Mouse (Mus musculus): ENCODE measurements around the gene Eepd1. TPM values are rescaled to one million over a fixed set of nuclear protein-coding genes. Genes with fewer than 3 reads are reported as not detected.

The Eepd1 gene
- polyA plus RNA-seq, 1 experiment from 2014 or later = 26.1 TPM

DNA sequence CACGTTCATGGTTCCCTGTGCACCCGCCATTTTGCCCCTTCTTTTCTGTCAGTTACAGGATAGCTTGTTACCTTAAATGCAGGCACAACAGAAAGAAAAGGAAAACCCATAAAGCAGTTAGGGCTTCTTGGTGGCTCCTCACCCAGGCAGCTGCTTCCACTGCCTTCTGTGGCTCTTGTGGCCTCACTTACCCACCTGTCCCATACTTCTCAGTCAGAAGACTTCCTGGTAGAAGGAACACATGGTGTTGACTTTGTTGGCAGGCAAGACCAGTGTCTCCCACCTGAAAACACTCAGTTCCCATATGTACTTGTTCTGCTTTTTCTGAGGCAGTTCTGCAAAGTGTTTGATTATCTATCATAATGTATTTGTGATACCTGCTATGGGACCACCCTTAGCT, 40.5 kb downstream of the Eepd1 start:
- Histone ChIP-seq H3K36me3 (ENCODE audit: control insufficient read depth, insufficient read depth) (no peaks in the 10 kb centered on the region), H3K4me1 (replicated peaks; ENCODE audit: control insufficient read depth, insufficient read depth, low read length) (no peaks in the 10 kb centered on the region), H3K9me3 (ENCODE audit: control insufficient read depth) (no peaks in the 10 kb centered on the region), H3K27ac (ENCODE audit: low read depth, low read length) (no peak overlapping the region), H3K9ac (ENCODE audit: low read depth, low read length) (no peak overlapping the region), H3K27me3 (replicated peaks; ENCODE audit: control insufficient read depth, insufficient read depth, low read length) (no peaks in the 10 kb centered on the region), H3K4me3 (ENCODE audit: low read depth, low read length) (no peak overlapping the region), H3K4me2 (replicated peaks; ENCODE audit: low read depth) (no peak overlapping the region)
- 89% methylated on average over 2 of the region's 2 CpGs for WGBS
- ATAC-seq = no peak
- no peak for TF ChIP-seq CTCF (IDR thresholded peaks at IDR 0.05; ENCODE audit: low read depth)

DNA sequence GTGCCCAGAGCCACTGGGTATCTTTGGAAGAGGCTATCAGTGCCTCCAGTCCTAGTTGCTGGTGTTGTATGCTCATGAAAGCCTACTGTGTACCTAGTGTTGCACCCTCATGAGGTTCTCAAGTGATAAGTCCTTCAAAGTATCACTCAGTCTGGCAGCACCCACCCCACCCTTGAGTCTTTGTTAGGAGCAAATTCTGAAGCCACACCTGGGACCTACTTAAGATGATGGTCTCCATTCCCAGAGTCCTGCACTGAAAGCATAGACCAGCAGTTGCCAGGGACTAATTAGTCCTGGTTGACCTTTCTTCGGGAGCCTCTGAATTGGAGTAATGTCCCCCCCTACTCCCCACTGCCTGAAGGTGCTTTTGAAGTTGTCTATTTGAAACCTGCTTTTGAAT, 45.2 kb downstream of the Eepd1 start:
- Histone ChIP-seq H3K27me3 (replicated peaks; ENCODE audit: control insufficient read depth, insufficient read depth, low read length) (no peaks in the 10 kb centered on the region), H3K27ac (ENCODE audit: low read depth, low read length) (no peak overlapping the region), H3K4me1 (replicated peaks; ENCODE audit: control insufficient read depth, insufficient read depth, low read length) (no peaks in the 10 kb centered on the region), H3K36me3 (ENCODE audit: control insufficient read depth, insufficient read depth) (no peaks in the 10 kb centered on the region), H3K9me3 (ENCODE audit: control insufficient read depth) (no peaks in the 10 kb centered on the region), H3K9ac (ENCODE audit: low read depth, low read length) (no peak overlapping the region), H3K4me3 (ENCODE audit: low read depth, low read length) (no peak overlapping the region), H3K4me2 (replicated peaks; ENCODE audit: low read depth) (no peak overlapping the region)
- TF ChIP-seq CTCF (IDR thresholded peaks at IDR 0.05; ENCODE audit: low read depth) = no peak
- WGBS = 56% methylated on average over 1 of the region's 1 CpGs
- no peak for ATAC-seq

DNA sequence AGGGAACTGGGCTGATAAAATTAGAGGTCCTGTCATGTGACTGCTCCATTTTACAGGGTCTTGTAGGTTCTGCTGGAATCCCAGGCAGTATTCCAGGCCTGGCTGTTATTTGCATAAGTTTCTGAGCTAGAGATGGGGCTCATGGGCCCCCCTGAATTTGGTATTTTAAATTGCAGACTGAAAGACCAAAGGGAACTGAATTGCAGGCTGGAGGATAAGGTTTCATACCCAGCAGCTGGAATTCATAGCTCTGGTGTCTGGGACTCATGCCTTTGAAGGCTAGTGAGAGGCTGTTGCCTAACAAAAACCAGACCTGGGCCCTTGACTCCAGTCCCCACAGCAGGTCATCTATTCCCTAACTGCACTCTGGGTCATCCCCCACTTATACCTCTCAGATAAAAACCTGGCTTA, 45.6 kb downstream of the Eepd1 start:
- Histone ChIP-seq H3K4me2 (replicated peaks; ENCODE audit: low read depth) (no peak overlapping the region), H3K9ac (ENCODE audit: low read depth, low read length) (no peak overlapping the region), H3K4me1 (replicated peaks; ENCODE audit: control insufficient read depth, insufficient read depth, low read length) (no peaks in the 10 kb centered on the region), H3K27ac (ENCODE audit: low read depth, low read length) (no peak overlapping the region), H3K4me3 (ENCODE audit: low read depth, low read length) (no peak overlapping the region), H3K9me3 (ENCODE audit: control insufficient read depth) (no peaks in the 10 kb centered on the region), H3K36me3 (ENCODE audit: control insufficient read depth, insufficient read depth) (no peaks in the 10 kb centered on the region), H3K27me3 (replicated peaks; ENCODE audit: control insufficient read depth, insufficient read depth, low read length) (no peaks in the 10 kb centered on the region)
- ATAC-seq = no peak
- no peak for TF ChIP-seq CTCF (IDR thresholded peaks at IDR 0.05; ENCODE audit: low read depth)

DNA sequence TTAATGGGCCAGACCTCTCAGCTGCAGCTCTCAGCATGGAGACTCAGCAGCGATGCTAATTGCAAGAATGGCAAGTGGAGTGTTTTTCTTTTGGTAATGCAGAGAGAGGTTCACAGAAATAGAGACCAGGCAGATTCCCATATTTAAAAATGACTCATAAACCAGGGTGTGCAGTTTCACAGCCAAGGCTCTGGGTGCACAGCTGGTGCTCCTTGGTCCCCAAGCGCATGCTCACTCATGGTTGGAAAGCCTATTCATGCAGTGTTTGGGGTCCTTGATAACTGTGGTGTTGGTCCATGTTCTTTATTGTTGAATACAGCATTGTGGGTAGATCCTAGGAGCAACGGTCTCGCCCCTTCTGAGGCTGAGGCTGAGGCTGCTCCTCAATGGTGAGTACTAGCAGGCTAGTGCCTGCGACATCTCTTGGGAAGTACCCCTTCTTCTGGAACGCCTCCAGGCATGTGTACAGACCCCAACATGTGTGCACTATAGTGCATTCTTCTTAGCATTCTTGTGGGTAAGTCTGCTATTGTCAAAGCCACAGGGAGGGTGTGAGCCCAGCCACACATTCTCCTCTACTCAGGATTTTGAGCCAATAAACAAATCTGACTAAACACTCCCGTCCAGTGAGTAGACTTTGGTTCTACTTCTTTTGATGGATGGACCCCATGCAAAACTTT, 46.2 kb downstream of the Eepd1 start:
- Histone ChIP-seq H3K36me3 (ENCODE audit: control insufficient read depth, insufficient read depth) (no peaks in the 10 kb centered on the region), H3K4me1 (replicated peaks; ENCODE audit: control insufficient read depth, insufficient read depth, low read length) (no peaks in the 10 kb centered on the region), H3K27me3 (replicated peaks; ENCODE audit: control insufficient read depth, insufficient read depth, low read length) (no peaks in the 10 kb centered on the region), H3K27ac (ENCODE audit: low read depth, low read length) (no peak overlapping the region), H3K4me2 (replicated peaks; ENCODE audit: low read depth) (no peak overlapping the region), H3K9me3 (ENCODE audit: control insufficient read depth) (no peaks in the 10 kb centered on the region), H3K9ac (ENCODE audit: low read depth, low read length) (no peak overlapping the region), H3K4me3 (ENCODE audit: low read depth, low read length) (no peak overlapping the region)
- WGBS = 67% methylated on average over 7 of the region's 7 CpGs
- TF ChIP-seq CTCF (IDR thresholded peaks at IDR 0.05; ENCODE audit: low read depth) = no peak
- no peak for ATAC-seq

DNA sequence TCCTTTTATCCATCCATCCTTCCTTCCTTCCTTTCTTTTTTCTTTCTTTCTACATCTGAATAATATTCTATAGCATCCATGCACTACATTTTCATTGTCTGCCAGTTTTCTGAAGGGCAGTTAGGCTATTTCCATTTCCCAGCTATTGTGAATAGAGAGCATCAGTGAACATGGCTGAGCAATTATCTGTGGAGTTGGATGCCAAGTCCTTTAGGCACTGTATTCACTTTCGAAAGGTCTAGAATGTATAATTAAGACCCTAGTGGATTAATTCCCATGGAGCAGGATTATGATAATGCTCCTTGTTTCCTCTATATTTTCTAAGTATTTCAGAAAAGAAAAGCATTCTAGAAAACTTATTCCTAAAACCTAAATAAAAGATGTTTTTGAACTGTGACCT, 50.3 kb downstream of the Eepd1 start:
- TF ChIP-seq CTCF (IDR thresholded peaks at IDR 0.05; ENCODE audit: low read depth) = no peak
- WGBS = 96% methylated on average over 1 of the region's 1 CpGs

DNA sequence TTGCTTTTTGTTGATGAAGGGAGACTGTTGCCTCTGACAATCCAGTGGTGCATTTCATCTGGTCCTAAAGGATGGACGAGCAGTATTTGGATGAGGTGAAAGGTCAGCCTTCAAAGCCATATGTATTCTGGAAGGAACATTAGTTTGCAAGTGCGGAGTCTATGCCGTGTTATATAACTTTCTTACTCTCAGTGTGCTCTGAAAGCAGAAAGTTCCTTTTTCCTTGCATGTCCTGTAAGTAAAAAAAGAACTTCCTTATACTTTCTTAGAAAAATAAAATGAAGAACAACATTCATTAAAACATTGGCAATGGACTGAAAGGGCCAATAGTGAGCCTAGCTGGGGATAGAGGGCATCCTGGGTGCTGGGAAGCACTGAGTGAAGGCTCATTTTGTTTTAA, 50.8 kb downstream of the Eepd1 start:
- H3K4me1 ChIP-seq (replicated peaks; ENCODE audit: control insufficient read depth, insufficient read depth, low read length) = no peaks in the 10 kb centered on the region
- H3K27me3 ChIP-seq (replicated peaks; ENCODE audit: control insufficient read depth, insufficient read depth, low read length) = no peaks in the 10 kb centered on the region
- H3K9me3 ChIP-seq (ENCODE audit: control insufficient read depth) = no peaks in the 10 kb centered on the region
- H3K4me2 ChIP-seq (replicated peaks; ENCODE audit: low read depth) = no peak overlapping the region
- H3K9ac ChIP-seq (ENCODE audit: low read depth, low read length) = no peak overlapping the region
- H3K36me3 ChIP-seq (ENCODE audit: control insufficient read depth, insufficient read depth) = no peaks in the 10 kb centered on the region
- H3K27ac ChIP-seq (ENCODE audit: low read depth, low read length) = no peak overlapping the region
- TF ChIP-seq CTCF (IDR thresholded peaks at IDR 0.05; ENCODE audit: low read depth) = no peak
- ATAC-seq = no peak
- H3K4me3 ChIP-seq (ENCODE audit: low read depth, low read length) = no peak overlapping the region
- 69% methylated on average over 3 of the region's 3 CpGs for WGBS

More for the DNA sequence above, 50.3 kb downstream of the Eepd1 start:
- Histone ChIP-seq H3K27ac (ENCODE audit: low read depth, low read length) (no peak overlapping the region), H3K9me3 (ENCODE audit: control insufficient read depth) (no peaks in the 10 kb centered on the region), H3K36me3 (ENCODE audit: control insufficient read depth, insufficient read depth) (no peaks in the 10 kb centered on the region), H3K4me1 (replicated peaks; ENCODE audit: control insufficient read depth, insufficient read depth, low read length) (no peaks in the 10 kb centered on the region), H3K4me2 (replicated peaks; ENCODE audit: low read depth) (no peak overlapping the region), H3K9ac (ENCODE audit: low read depth, low read length) (no peak overlapping the region), H3K4me3 (ENCODE audit: low read depth, low read length) (no peak overlapping the region), H3K27me3 (replicated peaks; ENCODE audit: control insufficient read depth, insufficient read depth, low read length) (no peaks in the 10 kb centered on the region)
- no peak for ATAC-seq

DNA sequence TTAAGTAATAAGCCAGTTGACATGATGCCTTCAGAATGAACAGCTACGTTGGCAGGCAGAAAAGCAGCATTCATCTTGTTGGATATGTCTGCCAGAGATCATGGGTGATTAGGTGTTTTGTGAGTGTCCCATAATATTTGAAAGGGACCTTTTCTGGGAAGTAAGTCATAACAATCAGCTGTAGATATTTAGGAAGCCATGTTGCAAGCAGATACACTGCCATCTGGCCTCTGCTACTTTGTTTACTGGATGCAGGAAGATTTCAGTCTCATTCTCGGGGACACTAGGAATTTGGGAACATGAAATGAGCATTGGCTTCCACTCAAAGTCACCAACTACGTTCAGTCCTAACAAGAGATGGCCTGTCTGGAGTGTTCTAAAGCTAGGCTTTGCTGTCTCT, 54.1 kb downstream of the Eepd1 start:
- ATAC-seq = no peak
- no peaks in the 10 kb centered on the region for H3K9me3 ChIP-seq (ENCODE audit: control insufficient read depth)
- H3K9ac ChIP-seq (ENCODE audit: low read depth, low read length) = no peak overlapping the region
- TF ChIP-seq CTCF (IDR thresholded peaks at IDR 0.05; ENCODE audit: low read depth) = no peak
- H3K27me3 ChIP-seq (replicated peaks; ENCODE audit: control insufficient read depth, insufficient read depth, low read length) = no peaks in the 10 kb centered on the region
- 78% methylated on average over 3 of the region's 3 CpGs for WGBS
- no peak overlapping the region for H3K4me2 ChIP-seq (replicated peaks; ENCODE audit: low read depth)
- H3K27ac ChIP-seq (ENCODE audit: low read depth, low read length) = no peak overlapping the region
- no peaks in the 10 kb centered on the region for H3K36me3 ChIP-seq (ENCODE audit: control insufficient read depth, insufficient read depth)
- no peaks in the 10 kb centered on the region for H3K4me1 ChIP-seq (replicated peaks; ENCODE audit: control insufficient read depth, insufficient read depth, low read length)
- H3K4me3 ChIP-seq (ENCODE audit: low read depth, low read length) = no peak overlapping the region

All from intestine, postnatal 0 days (tissue).